Mouse (Mus musculus) embryonic facial prominence, embryonic 14.5 days (tissue): Measurements from ENCODE around the gene Mdm2. TPM values are rescaled to one million over a fixed set of nuclear protein-coding genes. Genes with fewer than 3 reads are reported as not detected.
"Not testable (repeated sequence)": the region's sequence is repeated elsewhere in the genome, so short reads cannot be mapped to it uniquely, and the experiment has no call there.

ENCODE experiments used
- ATAC-seq: fragments of 200-750 bp; cut with Nextera tagmentation; 2 replicates; pipeline ENCODE4 v1.8.0; 2017; ENCODE audit warnings: low read depth, moderate number of reproducible peaks, moderate TSS enrichment
- DNase-seq: peaks from one replicate; pipeline ENCODE4 v3.0.0-alpha.2; 2015; ENCODE audit warnings: low spot score
- H3K27ac ChIP-seq: fragments of 300-500 bp; sonication (generic); replicated peaks from 2 replicates; pipeline ENCODE4 v1.5.1; 2014; ENCODE audit warnings: low read depth, mild to moderate bottlenecking, low read length, moderate library complexity
- H3K27me3 ChIP-seq: fragments of 300-500 bp; sonication (generic); replicated peaks from 2 replicates; pipeline ENCODE4 v1.6.1; 2014; ENCODE audit warnings: low read length; ENCODE audit not compliant: control insufficient read depth, insufficient read depth
- H3K36me3 ChIP-seq: fragments of 300-500 bp; sonication (generic); 2 replicates; pipeline ENCODE4 v1.6.1; 2014; ENCODE audit warnings: low read length, mixed read lengths; ENCODE audit not compliant: control insufficient read depth, insufficient read depth
- H3K4me1 ChIP-seq: fragments of 300-500 bp; sonication (generic); 2 replicates; pipeline ENCODE4 v1.6.1; 2014; ENCODE audit warnings: antibody characterized with exemption, low read length; ENCODE audit not compliant: control insufficient read depth, insufficient read depth
- H3K4me2 ChIP-seq: fragments of 300-500 bp; sonication (generic); 2 replicates; pipeline ENCODE4 v1.6.1; 2014; ENCODE audit warnings: low read depth, mild to moderate bottlenecking, low read length, moderate library complexity, mixed read lengths
- H3K4me3 ChIP-seq: fragments of 300-500 bp; sonication (generic); 2 replicates; pipeline ENCODE4 v1.5.1; 2014; ENCODE audit warnings: low read depth, mild to moderate bottlenecking, low read length
- H3K9ac ChIP-seq: fragments of 300-500 bp; sonication (generic); 2 replicates; pipeline ENCODE4 v1.6.1; 2014; ENCODE audit warnings: low read depth, mild to moderate bottlenecking, low read length, moderate library complexity, mixed read lengths
- H3K9me3 ChIP-seq: fragments of 300-500 bp; sonication (generic); 2 replicates; pipeline ENCODE4 v1.6.1; 2016; ENCODE audit warnings: low read length; ENCODE audit not compliant: control insufficient read depth
- WGBS: fragments of 180-500 bp; shearing (Covaris S2); extraction: QIAGEN DNeasy Blood & Tissue Kit; methylation state at CpG from one replicate; pipeline ENCODE4 v1.1.7; 2014; 5-methylcytosine and 5-hydroxymethylcytosine counted together
- polyA plus RNA-seq: library from polyadenylated mRNA; unstranded; fragments of >200 nt; fragmentation: Nextera tagmentation; extraction: Ambion mirVana; gene quantifications from 2 replicates; pipeline ENCODE4 v1.2.1, GENCODE M21; 2014

The Mdm2 gene
- 33.8 and 34.1 TPM in 2 replicates for polyA plus RNA-seq

- peak within 1 kb of the TSS; percentile 75 for H3K4me2 ChIP-seq
- no peaks in the 10 kb centered on the region for H3K27me3 ChIP-seq
- peak within 1 kb of the TSS; percentile 98 for H3K4me3 ChIP-seq
- peaks cover 30% of the 10 kb centered on the region for H3K36me3 ChIP-seq
- WGBS = under 1% methylated on average over 23 of the region's 52 CpGs
- peak within 1 kb of the TSS; percentile 99 for H3K27ac ChIP-seq
- peak within 1 kb of the TSS; percentile 100 for H3K9ac ChIP-seq
- peaks cover 8% of the 10 kb centered on the region; the same call in 1 of the 2 replicates for H3K4me1 ChIP-seq
- no peaks in the 10 kb centered on the region for H3K9me3 ChIP-seq
- DNase-seq (peak; percentile 95), ATAC-seq (peak; percentile 95)
These were observed at the start of gene Mdm2 for GRCm38 (mm10) chr10:117710604-117711141. TSS of gene Mdm2 (minus strand) at chr10:117710758.

- peaks cover 95% of the 10 kb centered on the region for H3K36me3 ChIP-seq
- 94% methylated on average over 10 of the region's 10 CpGs for WGBS
- no peak overlapping the region for H3K4me3 ChIP-seq
- no peak for DNase-seq
- H3K4me1 ChIP-seq = no peaks in the 10 kb centered on the region
- H3K9me3 ChIP-seq = no peaks in the 10 kb centered on the region
- no peak for ATAC-seq
- H3K27ac ChIP-seq = no peak overlapping the region
- no peak overlapping the region for H3K4me2 ChIP-seq
- H3K9ac ChIP-seq = no peak overlapping the region
- H3K27me3 ChIP-seq = no peaks in the 10 kb centered on the region
These were observed 49.5 kb upstream of the Mdm2 start for GRCm38 (mm10) chr10:117759844-117760630.

GRCm38 (mm10) chr10:117758749-117759727 is 48.5 kb upstream of the Mdm2 start:
- Histone ChIP-seq H3K9me3 (no peaks in the 10 kb centered on the region), H3K36me3 (peaks cover 98% of the 10 kb centered on the region), H3K27me3 (no peaks in the 10 kb centered on the region), H3K4me2 (no peak overlapping the region), H3K4me1 (no peaks in the 10 kb centered on the region), H3K9ac (no peak overlapping the region), H3K27ac (no peak overlapping the region), H3K4me3 (no peak overlapping the region)
- DNase-seq (no peak), ATAC-seq (no peak)
- 88% methylated on average over 18 of the region's 18 CpGs for WGBS

- 98% methylated on average over 3 of the region's 3 CpGs for WGBS
- ATAC-seq, H3K27ac ChIP-seq, DNase-seq, H3K4me3 ChIP-seq, H3K9ac ChIP-seq, H3K9me3 ChIP-seq, H3K27me3 ChIP-seq, H3K4me2 ChIP-seq, H3K4me1 ChIP-seq: not testable (repeated sequence)
- H3K36me3 ChIP-seq = peaks cover 95% of the 10 kb centered on the region
These were observed 47.8 kb upstream of the Mdm2 start for GRCm38 (mm10) chr10:117758344-117758743.

GRCm38 (mm10) chr10:117757796-117758342 is 47.3 kb upstream of the Mdm2 start:
- Histone ChIP-seq H3K4me1 (no peaks in the 10 kb centered on the region), H3K36me3 (peaks cover 96% of the 10 kb centered on the region), H3K27me3 (no peaks in the 10 kb centered on the region), H3K9me3 (no peaks in the 10 kb centered on the region), H3K4me3 (no peak overlapping the region), H3K4me2 (no peak overlapping the region), H3K9ac (no peak overlapping the region), H3K27ac (no peak overlapping the region)
- DNase-seq = no peak
- no peak for ATAC-seq
- WGBS = 94% methylated on average over 7 of the region's 7 CpGs

GRCm38 (mm10) chr10:117757259-117757658 is 46.7 kb upstream of the Mdm2 start:
- WGBS = 92% methylated on average over 1 of the region's 1 CpGs
- Histone ChIP-seq H3K9ac (no peak overlapping the region), H3K27me3 (no peaks in the 10 kb centered on the region), H3K27ac (no peak overlapping the region), H3K36me3 (peaks cover 96% of the 10 kb centered on the region), H3K4me1 (no peaks in the 10 kb centered on the region), H3K4me2 (no peak overlapping the region), H3K9me3 (no peaks in the 10 kb centered on the region), H3K4me3 (no peak overlapping the region)
- no peak for ATAC-seq
- DNase-seq = no peak

- no peaks in the 10 kb centered on the region for H3K4me1 ChIP-seq
- H3K9ac ChIP-seq = no peak overlapping the region
- H3K9me3 ChIP-seq = no peaks in the 10 kb centered on the region
- H3K4me2 ChIP-seq = no peak overlapping the region
- no peaks in the 10 kb centered on the region for H3K27me3 ChIP-seq
- no peak overlapping the region for H3K27ac ChIP-seq
- peaks cover 96% of the 10 kb centered on the region for H3K36me3 ChIP-seq
- ATAC-seq = no peak
- no peak overlapping the region for H3K4me3 ChIP-seq
- 93% methylated on average over 5 of the region's 5 CpGs for WGBS
- DNase-seq = no peak
These were observed 46.2 kb upstream of the Mdm2 start for GRCm38 (mm10) chr10:117756784-117757183.

- Histone ChIP-seq H3K9me3 (no peaks in the 10 kb centered on the region), H3K4me1 (no peaks in the 10 kb centered on the region)
These were observed 45.4 kb upstream of the Mdm2 start for GRCm38 (mm10) chr10:117755799-117756467.

More at GRCm38 (mm10) chr10:117755799-117756467, 45.4 kb upstream of the Mdm2 start:
- H3K9ac ChIP-seq = no peak overlapping the region
- H3K27ac ChIP-seq = no peak overlapping the region
- no peaks in the 10 kb centered on the region for H3K27me3 ChIP-seq
- H3K4me3 ChIP-seq = no peak overlapping the region
- no peak overlapping the region for H3K4me2 ChIP-seq
- DNase-seq = no peak
- no peak for ATAC-seq
- peaks cover 96% of the 10 kb centered on the region for H3K36me3 ChIP-seq
- WGBS = 92% methylated on average over 11 of the region's 11 CpGs
